Mouse (Mus musculus): ENCODE results near the gene Cst9.

- no peak for TF ChIP-seq CTCF (IDR thresholded peaks at IDR 0.05; ENCODE audit: low read depth)
- no peak for TF ChIP-seq EP300 (IDR thresholded peaks at IDR 0.05; ENCODE audit: low read depth)
Observed at GRCm38 (mm10) chr2:148839224-148839623, 4.3 kb downstream of the Cst9 start.

All from heart, postnatal 0 days (tissue).